Mouse (Mus musculus): ENCODE results near the gene Grsf1.

GRCm38 (mm10) chr5:88657868-88658267, 18.1 kb downstream of the Grsf1 start:
- TF ChIP-seq CTCF (IDR thresholded peaks at IDR 0.05; ENCODE audit: control insufficient read depth, insufficient read depth, insufficient read length) (no peak), MAX (IDR thresholded peaks at IDR 0.05) (no peak), CEBPB (IDR thresholded peaks at IDR 0.05; ENCODE audit: low read depth) (no peak)

All from C2C12 (cell line).